Mouse (Mus musculus): ENCODE results near the gene Ppfia4.

DNA sequence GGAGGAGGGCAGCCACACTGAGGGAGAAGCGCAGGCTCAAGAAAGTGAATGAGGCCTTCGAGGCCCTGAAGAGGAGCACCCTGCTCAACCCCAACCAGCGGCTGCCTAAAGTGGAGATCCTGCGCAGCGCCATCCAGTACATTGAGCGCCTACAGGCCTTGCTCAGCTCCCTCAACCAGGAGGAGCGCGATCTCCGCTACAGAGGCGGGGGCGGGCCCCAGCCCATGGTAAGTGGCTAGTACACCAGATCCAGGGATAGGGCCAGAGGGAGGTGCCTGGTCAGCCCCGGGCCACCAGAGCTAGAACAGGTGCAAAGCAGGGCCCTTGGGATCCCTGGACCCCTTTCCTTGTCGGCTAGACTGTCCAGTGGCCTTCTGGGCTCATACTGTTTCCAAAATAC is 42.4 kb downstream of the Ppfia4 start:
- TF ChIP-seq CTCF (conservative IDR thresholded peaks at IDR 0.05 in 1 of 2, IDR thresholded peaks at IDR 0.05 in 1 of 2; ENCODE audit: low read depth in 2 of 2, low read length in 2 of 2) (no peak), POLR2A (IDR thresholded peaks at IDR 0.05; ENCODE audit: low read depth, low read length) (no peak), SIN3A (IDR thresholded peaks at IDR 0.05; ENCODE audit: low read length) (no peak), SMC3 (IDR thresholded peaks at IDR 0.05; ENCODE audit: low read depth, low read length) (no peak), POLR2AphosphoS2 (IDR thresholded peaks at IDR 0.05; ENCODE audit: low read depth, low read length) (no peak), EP300 (IDR thresholded peaks at IDR 0.05; ENCODE audit: low read length) (no peak), KAT2A (IDR thresholded peaks at IDR 0.05; ENCODE audit: insufficient replicate concordance, low read length) (no peak), MXI1 (IDR thresholded peaks at IDR 0.05; ENCODE audit: low read depth, low read length) (no peak), ELF1 (IDR thresholded peaks at IDR 0.05; ENCODE audit: low read depth, low read length) (no peak)

All from CH12.LX (cell line).